Mouse (Mus musculus): Measurements from ENCODE around the gene Dcaf4. TPM values are rescaled to one million over a fixed set of nuclear protein-coding genes. Genes with fewer than 3 reads are reported as not detected.

Dcaf4 gene
- polyA plus RNA-seq, 1 experiment from 2014 or later, result 8.0 TPM

- no peak for ATAC-seq
- H3K4me2 ChIP-seq (ENCODE audit: low read depth, low read length), result no peak overlapping the region
- H3K9me3 ChIP-seq (ENCODE audit: low read length), result no peaks in the 10 kb centered on the region
- WGBS (ENCODE audit: insufficient replicate concordance), result 93% methylated on average over 7 of the region's 7 CpGs
- no peak overlapping the region for H3K4me3 ChIP-seq (ENCODE audit: low read depth, low read length)
- no peak for DNase-seq
- no peak overlapping the region for H3K27ac ChIP-seq (ENCODE audit: low read depth)
- no peaks in the 10 kb centered on the region for H3K4me1 ChIP-seq (ENCODE audit: insufficient read depth)
- peaks cover 66% of the 10 kb centered on the region for H3K36me3 ChIP-seq (replicated peaks; ENCODE audit: insufficient read depth, low read length)
- H3K9ac ChIP-seq (replicated peaks), result no peak overlapping the region
- H3K27me3 ChIP-seq (ENCODE audit: insufficient read depth, low read length), result no peaks in the 10 kb centered on the region
- TF ChIP-seq CTCF (IDR thresholded peaks at IDR 0.05; ENCODE audit: low read depth) (no peak), EP300 (IDR thresholded peaks at IDR 0.05; ENCODE audit: low read depth) (no peak)
Observed at GRCm38 (mm10) chr12:83558496-83558895, 38.2 kb downstream of the Dcaf4 start.

GRCm38 (mm10) chr12:83560189-83560588 is 39.9 kb downstream of the Dcaf4 start:
- no peaks in the 10 kb centered on the region for H3K27me3 ChIP-seq (ENCODE audit: insufficient read depth, low read length)
- no peak overlapping the region for H3K9ac ChIP-seq (replicated peaks)
- ATAC-seq (no peak), DNase-seq (no peak)
- H3K4me1 ChIP-seq (ENCODE audit: insufficient read depth), result no peaks in the 10 kb centered on the region
- H3K36me3 ChIP-seq (replicated peaks; ENCODE audit: insufficient read depth, low read length), result peaks cover 61% of the 10 kb centered on the region
- H3K27ac ChIP-seq (ENCODE audit: low read depth), result no peak overlapping the region
- TF ChIP-seq CTCF (IDR thresholded peaks at IDR 0.05; ENCODE audit: low read depth) (no peak), EP300 (IDR thresholded peaks at IDR 0.05; ENCODE audit: low read depth) (no peak)
- H3K9me3 ChIP-seq (ENCODE audit: low read length), result no peaks in the 10 kb centered on the region
- no peak overlapping the region for H3K4me2 ChIP-seq (ENCODE audit: low read depth, low read length)
- WGBS (ENCODE audit: insufficient replicate concordance), result 66% methylated on average over 6 of the region's 6 CpGs
- no peak overlapping the region for H3K4me3 ChIP-seq (ENCODE audit: low read depth, low read length)

GRCm38 (mm10) chr12:83562589-83562988 is 42.3 kb downstream of the Dcaf4 start:
- Histone ChIP-seq H3K36me3 (replicated peaks; ENCODE audit: insufficient read depth, low read length) (peaks cover 60% of the 10 kb centered on the region), H3K4me2 (ENCODE audit: low read depth, low read length) (no peak overlapping the region), H3K27me3 (ENCODE audit: insufficient read depth, low read length) (no peaks in the 10 kb centered on the region), H3K27ac (ENCODE audit: low read depth) (no peak overlapping the region), H3K4me3 (ENCODE audit: low read depth, low read length) (no peak overlapping the region), H3K9ac (replicated peaks) (no peak overlapping the region), H3K9me3 (ENCODE audit: low read length) (no peaks in the 10 kb centered on the region), H3K4me1 (ENCODE audit: insufficient read depth) (no peaks in the 10 kb centered on the region)
- WGBS (ENCODE audit: insufficient replicate concordance), result 87% methylated on average over 3 of the region's 3 CpGs
- ATAC-seq (no peak), DNase-seq (no peak)
- TF ChIP-seq CTCF (IDR thresholded peaks at IDR 0.05; ENCODE audit: low read depth) (no peak), EP300 (IDR thresholded peaks at IDR 0.05; ENCODE audit: low read depth) (no peak)

- Histone ChIP-seq H3K9ac (replicated peaks) (no peak overlapping the region), H3K27me3 (ENCODE audit: insufficient read depth, low read length) (no peaks in the 10 kb centered on the region), H3K27ac (ENCODE audit: low read depth) (no peak overlapping the region), H3K4me3 (ENCODE audit: low read depth, low read length) (no peak overlapping the region), H3K4me2 (ENCODE audit: low read depth, low read length) (no peak overlapping the region), H3K9me3 (ENCODE audit: low read length) (no peaks in the 10 kb centered on the region), H3K36me3 (replicated peaks; ENCODE audit: insufficient read depth, low read length) (peaks cover 65% of the 10 kb centered on the region), H3K4me1 (ENCODE audit: insufficient read depth) (no peaks in the 10 kb centered on the region)
- no peak for TF ChIP-seq EP300 (IDR thresholded peaks at IDR 0.05; ENCODE audit: low read depth)
- no peak for TF ChIP-seq CTCF (IDR thresholded peaks at IDR 0.05; ENCODE audit: low read depth)
- 88% methylated on average over 3 of the region's 3 CpGs for WGBS (ENCODE audit: insufficient replicate concordance)
- no peak for DNase-seq
- no peak for ATAC-seq
Observed at GRCm38 (mm10) chr12:83569866-83570265, 49.6 kb downstream of the Dcaf4 start.

- 74% methylated on average over 5 of the region's 5 CpGs for WGBS (ENCODE audit: insufficient replicate concordance)
- no peak overlapping the region for H3K9ac ChIP-seq (replicated peaks)
- H3K4me1 ChIP-seq (ENCODE audit: insufficient read depth), result no peaks in the 10 kb centered on the region
- H3K27me3 ChIP-seq (ENCODE audit: insufficient read depth, low read length), result no peaks in the 10 kb centered on the region
- H3K36me3 ChIP-seq (replicated peaks; ENCODE audit: insufficient read depth, low read length), result peaks cover 59% of the 10 kb centered on the region
- H3K27ac ChIP-seq (ENCODE audit: low read depth), result no peak overlapping the region
- H3K4me2 ChIP-seq (ENCODE audit: low read depth, low read length), result no peak overlapping the region
- no peak overlapping the region for H3K4me3 ChIP-seq (ENCODE audit: low read depth, low read length)
- TF ChIP-seq EP300 (IDR thresholded peaks at IDR 0.05; ENCODE audit: low read depth), result no peak
- no peak for TF ChIP-seq CTCF (IDR thresholded peaks at IDR 0.05; ENCODE audit: low read depth)
- ATAC-seq (no peak), DNase-seq (no peak)
- H3K9me3 ChIP-seq (ENCODE audit: low read length), result no peaks in the 10 kb centered on the region
Observed at GRCm38 (mm10) chr12:83572717-83573116, 52.5 kb downstream of the Dcaf4 start.

- TF ChIP-seq EP300 (IDR thresholded peaks at IDR 0.05; ENCODE audit: low read depth) (no peak), CTCF (IDR thresholded peaks at IDR 0.05; ENCODE audit: low read depth) (no peak)
- Histone ChIP-seq H3K9me3 (ENCODE audit: low read length) (no peaks in the 10 kb centered on the region), H3K27me3 (ENCODE audit: insufficient read depth, low read length) (no peaks in the 10 kb centered on the region), H3K36me3 (replicated peaks; ENCODE audit: insufficient read depth, low read length) (peaks cover 42% of the 10 kb centered on the region), H3K27ac (ENCODE audit: low read depth) (no peak overlapping the region), H3K4me1 (ENCODE audit: insufficient read depth) (peaks cover 34% of the 10 kb centered on the region), H3K9ac (replicated peaks) (no peak overlapping the region), H3K4me3 (ENCODE audit: low read depth, low read length) (no peak overlapping the region), H3K4me2 (ENCODE audit: low read depth, low read length) (no peak overlapping the region)
- WGBS (ENCODE audit: insufficient replicate concordance), result 98% methylated on average over 5 of the region's 5 CpGs
- no peak for DNase-seq
- no peak for ATAC-seq
Observed at GRCm38 (mm10) chr12:83577445-83577844, 57.2 kb downstream of the Dcaf4 start.

GRCm38 (mm10) chr12:83578356-83578755 is 58.1 kb downstream of the Dcaf4 start:
- H3K27me3 ChIP-seq (ENCODE audit: insufficient read depth, low read length), result no peaks in the 10 kb centered on the region
- ATAC-seq (no peak), DNase-seq (no peak)
- 0 out of 2 replicates have a peak overlapping the region, but pooled peaks have one; percentile 6 for H3K4me3 ChIP-seq (ENCODE audit: low read depth, low read length)
- TF ChIP-seq CTCF (IDR thresholded peaks at IDR 0.05; ENCODE audit: low read depth) (no peak), EP300 (IDR thresholded peaks at IDR 0.05; ENCODE audit: low read depth) (no peak)
- peak overlapping the region; percentile 61; the same call in 1 of the 2 replicates for H3K4me2 ChIP-seq (ENCODE audit: low read depth, low read length)
- peak overlapping the region; percentile 56 for H3K9ac ChIP-seq (replicated peaks)
- H3K4me1 ChIP-seq (ENCODE audit: insufficient read depth), result peaks cover 37% of the 10 kb centered on the region
- peak overlapping the region; percentile 96 for H3K27ac ChIP-seq (ENCODE audit: low read depth)
- no peaks in the 10 kb centered on the region for H3K9me3 ChIP-seq (ENCODE audit: low read length)
- 82% methylated on average over 2 of the region's 2 CpGs for WGBS (ENCODE audit: insufficient replicate concordance)
- H3K36me3 ChIP-seq (replicated peaks; ENCODE audit: insufficient read depth, low read length), result peaks cover 39% of the 10 kb centered on the region
